Mouse (Mus musculus): ENCODE measurements around the gene Dnmt3b.
"Not testable (repeated sequence)": the region's sequence is repeated elsewhere in the genome, so short reads cannot be mapped to it uniquely, and the experiment has no call there.

The Dnmt3b gene

GRCm38 (mm10) chr2:153710701-153711330 lies 61.6 kb downstream of the Dnmt3b start:
- DNase-seq (ENCODE audit: low spot score in 2 of 2), result no peak

- no peak for DNase-seq (ENCODE audit: low spot score in 2 of 2)
Observed at GRCm38 (mm10) chr2:153712646-153713091, 63.4 kb downstream of the Dnmt3b start.

- DNase-seq (ENCODE audit: low spot score in 2 of 2), result peak; percentile 52 to 67
Observed at GRCm38 (mm10) chr2:153713227-153713626, 64.0 kb downstream of the Dnmt3b start.

- DNase-seq (ENCODE audit: low spot score in 2 of 2), result not testable (repeated sequence)
Observed at GRCm38 (mm10) chr2:153717861-153718260, 68.6 kb downstream of the Dnmt3b start.

GRCm38 (mm10) chr2:153723098-153723497 lies 73.8 kb downstream of the Dnmt3b start:
- DNase-seq (ENCODE audit: low spot score in 2 of 2), result no peak

- DNase-seq (ENCODE audit: low spot score in 2 of 2), result no peak
Observed at GRCm38 (mm10) chr2:153724424-153724823, 75.2 kb downstream of the Dnmt3b start.

GRCm38 (mm10) chr2:153724871-153725270 lies 75.6 kb downstream of the Dnmt3b start:
- no peak for DNase-seq (ENCODE audit: low spot score in 2 of 2)

GRCm38 (mm10) chr2:153725291-153725690 lies 76.0 kb downstream of the Dnmt3b start:
- DNase-seq (ENCODE audit: low spot score in 2 of 2), result no peak

- no peak for DNase-seq (ENCODE audit: low spot score in 2 of 2)
Observed at GRCm38 (mm10) chr2:153734033-153734432, 84.8 kb downstream of the Dnmt3b start.

Data from cerebellum, postnatal 4 days (tissue).